Mouse (Mus musculus): ENCODE results near the gene Snx3. TPM values are rescaled to one million over a fixed set of nuclear protein-coding genes. Genes with fewer than 3 reads are reported as not detected.

Gene Snx3
- polyA plus RNA-seq, 1 experiment, result 174 TPM

DNA sequence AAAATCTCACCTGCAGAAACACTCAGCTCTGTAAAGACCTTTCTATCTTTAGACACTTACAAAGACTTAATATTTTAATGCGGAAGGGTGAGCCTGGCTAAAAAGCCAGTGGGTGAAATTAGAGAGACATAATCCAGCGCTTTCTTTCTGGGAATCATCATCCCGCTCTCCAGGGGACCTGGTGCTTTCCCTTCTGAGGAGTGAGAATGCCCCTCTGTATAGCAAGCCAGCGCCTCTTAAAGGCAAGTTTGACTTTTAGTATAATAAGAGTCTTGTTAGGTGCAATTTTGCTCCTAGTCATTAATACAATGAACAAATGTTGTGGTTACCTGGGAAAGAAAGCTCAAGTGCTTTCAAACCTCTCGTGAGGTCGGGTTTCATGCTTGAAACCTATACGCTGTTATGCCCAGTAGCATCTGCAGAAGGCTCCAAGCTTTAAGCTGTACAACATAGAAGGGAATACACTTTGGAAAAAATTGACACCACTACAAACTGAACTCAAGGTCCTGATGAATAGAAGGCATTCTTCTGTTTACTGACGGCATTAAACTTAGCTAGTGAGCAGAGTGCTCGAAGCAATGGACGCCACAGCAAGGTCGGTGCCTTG lies 21.8 kb downstream of the Snx3 start:
- TF ChIP-seq CEBPB (IDR thresholded peaks at IDR 0.05; ENCODE audit: low read depth) (no peak), CTCF (IDR thresholded peaks at IDR 0.05; ENCODE audit: control insufficient read depth, insufficient read depth, insufficient read length) (no peak), USF1 (IDR thresholded peaks at IDR 0.05; ENCODE audit: low read depth) (no peak), MYOG (IDR thresholded peaks at IDR 0.05; ENCODE audit: control insufficient read depth, extremely low read depth, insufficient read length) (no peak), MAX (IDR thresholded peaks at IDR 0.05) (no peak)
- no peak overlapping the region for H3K4me3 ChIP-seq (ENCODE audit: insufficient read depth, poor library complexity, severe bottlenecking)
- H3K36me3 ChIP-seq (ENCODE audit: control insufficient read depth, insufficient read depth), result peaks cover 45% of the 10 kb centered on the region
- H3ac ChIP-seq (ENCODE audit: control insufficient read depth, insufficient read length, low read depth), result no peak overlapping the region
- H3K27me3 ChIP-seq (ENCODE audit: control insufficient read depth, insufficient read depth, insufficient read length), result no peaks in the 10 kb centered on the region
- peaks cover 39% of the 10 kb centered on the region for H3K79me3 ChIP-seq (ENCODE audit: low read depth)
- peaks cover 74% of the 10 kb centered on the region for H3K79me2 ChIP-seq (ENCODE audit: control insufficient read depth, insufficient read depth)

DNA sequence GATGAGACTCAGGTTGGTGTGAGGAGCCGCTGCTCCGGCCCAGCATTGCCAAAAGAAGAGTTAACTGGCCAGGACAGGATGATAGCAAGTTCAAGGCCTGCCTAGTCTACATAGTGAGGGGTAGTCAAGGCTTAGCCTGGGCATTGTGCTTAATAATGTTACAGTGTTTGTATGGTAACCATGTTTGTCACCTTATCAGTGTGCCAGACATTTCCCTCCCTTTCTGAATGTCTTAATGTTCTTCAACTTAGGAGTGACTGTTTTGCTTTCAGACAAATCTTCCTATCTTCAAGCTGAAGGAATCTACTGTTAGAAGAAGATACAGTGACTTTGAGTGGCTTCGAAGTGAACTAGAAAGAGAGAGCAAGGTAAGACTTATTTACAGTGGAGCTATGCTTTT lies 23.9 kb downstream of the Snx3 start:
- Histone ChIP-seq H3K79me3 (ENCODE audit: low read depth) (peaks cover 24% of the 10 kb centered on the region), H3K4me3 (ENCODE audit: insufficient read depth, poor library complexity, severe bottlenecking) (no peak overlapping the region), H3K36me3 (ENCODE audit: control insufficient read depth, insufficient read depth) (peaks cover 63% of the 10 kb centered on the region), H3K27me3 (ENCODE audit: control insufficient read depth, insufficient read depth, insufficient read length) (no peaks in the 10 kb centered on the region), H3ac (ENCODE audit: control insufficient read depth, insufficient read length, low read depth) (no peak overlapping the region), H3K79me2 (ENCODE audit: control insufficient read depth, insufficient read depth) (peaks cover 67% of the 10 kb centered on the region)
- no peak for TF ChIP-seq CTCF (IDR thresholded peaks at IDR 0.05; ENCODE audit: control insufficient read depth, insufficient read depth, insufficient read length)
- TF ChIP-seq MYOG (IDR thresholded peaks at IDR 0.05; ENCODE audit: control insufficient read depth, extremely low read depth, insufficient read length), result no peak
- no peak for TF ChIP-seq USF1 (IDR thresholded peaks at IDR 0.05; ENCODE audit: low read depth)

DNA sequence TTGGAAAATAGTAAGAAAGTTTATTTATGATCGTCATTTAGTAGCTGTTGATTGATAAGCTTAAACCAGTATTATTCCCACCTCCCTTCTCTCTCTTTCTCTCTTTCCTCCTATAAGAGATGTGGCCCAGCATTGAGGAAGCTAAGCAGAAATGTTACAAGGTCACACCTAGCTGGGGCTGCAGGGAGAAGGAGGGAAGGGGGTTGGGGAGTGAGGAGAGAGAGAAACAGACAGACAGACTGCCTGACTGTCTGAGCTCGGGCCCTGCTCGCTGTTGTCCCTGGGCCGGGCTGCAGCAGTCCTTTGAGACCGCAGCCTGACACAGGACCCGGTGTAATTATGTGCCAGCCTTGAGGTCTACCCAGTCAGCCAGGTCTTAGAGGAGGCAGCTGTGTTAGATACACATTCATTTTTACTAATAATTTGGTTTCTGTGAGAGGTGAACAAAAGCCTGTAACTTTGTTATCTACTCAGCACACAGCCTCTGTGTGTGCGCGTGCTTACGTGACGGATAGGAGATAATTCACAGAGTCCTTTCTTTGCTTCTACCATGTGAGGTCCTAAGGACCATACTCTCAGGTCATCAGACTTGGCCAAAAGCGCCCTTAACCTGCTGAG lies 32.1 kb downstream of the Snx3 start:
- no peak overlapping the region for H3ac ChIP-seq (ENCODE audit: control insufficient read depth, insufficient read length, low read depth)
- peaks cover 32% of the 10 kb centered on the region for H3K79me2 ChIP-seq (ENCODE audit: control insufficient read depth, insufficient read depth)
- no peak for TF ChIP-seq FOSL1 (IDR thresholded peaks at IDR 0.05; ENCODE audit: insufficient read depth, low read length, poor library complexity, severe bottlenecking)
- no peak for TF ChIP-seq USF1 (IDR thresholded peaks at IDR 0.05; ENCODE audit: low read depth)
- TF ChIP-seq CTCF (IDR thresholded peaks at IDR 0.05; ENCODE audit: control insufficient read depth, insufficient read depth, insufficient read length), result no peak
- TF ChIP-seq MAX (IDR thresholded peaks at IDR 0.05), result no peak
- no peak for TF ChIP-seq MYOD1 (IDR thresholded peaks at IDR 0.05; ENCODE audit: control insufficient read depth, insufficient read length, low read depth)
- TF ChIP-seq MYOG (IDR thresholded peaks at IDR 0.05; ENCODE audit: control insufficient read depth, extremely low read depth, insufficient read length), result no peak
- TF ChIP-seq CEBPB (IDR thresholded peaks at IDR 0.05; ENCODE audit: low read depth), result no peak
- no peak overlapping the region for H3K4me3 ChIP-seq (ENCODE audit: insufficient read depth, poor library complexity, severe bottlenecking)
- H3K36me3 ChIP-seq (ENCODE audit: control insufficient read depth, insufficient read depth), result peaks cover 61% of the 10 kb centered on the region
- peaks cover 7% of the 10 kb centered on the region for H3K79me3 ChIP-seq (ENCODE audit: low read depth)
- no peaks in the 10 kb centered on the region for H3K27me3 ChIP-seq (ENCODE audit: control insufficient read depth, insufficient read depth, insufficient read length)

DNA sequence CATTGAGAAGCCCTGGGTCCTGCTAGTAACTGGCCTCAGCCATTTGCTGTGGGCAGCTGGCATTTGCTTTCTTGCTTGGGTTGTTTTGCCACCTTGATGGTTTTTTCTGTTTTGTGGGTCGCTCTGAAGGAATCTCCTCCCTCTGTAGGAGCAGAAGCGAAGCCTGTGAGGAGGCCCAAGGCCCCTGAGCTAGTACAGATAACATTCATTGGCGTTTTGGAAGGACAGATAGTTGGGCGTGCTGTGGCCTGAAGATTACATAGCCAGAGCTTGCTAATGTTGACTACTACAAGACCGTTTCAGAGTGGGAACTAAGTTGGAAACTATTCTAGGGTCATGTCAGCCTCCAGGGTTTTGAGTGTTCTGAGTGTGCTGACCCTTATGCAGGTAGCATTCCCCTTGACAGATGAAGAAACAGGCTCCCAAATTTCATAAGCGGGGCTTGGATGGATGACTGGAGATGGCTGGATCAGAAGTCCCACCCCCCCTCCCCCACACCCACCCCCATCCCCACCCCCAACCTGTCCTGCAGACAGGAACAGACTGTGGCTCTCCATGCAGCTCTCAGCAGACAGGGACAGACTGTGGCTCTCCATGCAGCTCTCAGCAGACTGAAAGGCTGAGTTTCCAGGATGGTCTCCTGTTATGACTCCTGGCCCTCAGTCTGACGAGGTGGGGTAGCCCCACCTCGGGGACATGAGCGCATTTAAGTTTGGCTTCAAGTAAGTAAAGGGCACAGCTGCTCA lies 35.9 kb downstream of the Snx3 start:
- Histone ChIP-seq H3K36me3 (ENCODE audit: control insufficient read depth, insufficient read depth) (peaks cover 36% of the 10 kb centered on the region), H3K79me3 (ENCODE audit: low read depth) (peaks cover 2% of the 10 kb centered on the region), H3ac (ENCODE audit: control insufficient read depth, insufficient read length, low read depth) (no peak overlapping the region), H3K4me3 (ENCODE audit: insufficient read depth, poor library complexity, severe bottlenecking) (no peak overlapping the region), H3K27me3 (ENCODE audit: control insufficient read depth, insufficient read depth, insufficient read length) (no peaks in the 10 kb centered on the region), H3K79me2 (ENCODE audit: control insufficient read depth, insufficient read depth) (peaks cover 5% of the 10 kb centered on the region)
- no peak for TF ChIP-seq MAX (IDR thresholded peaks at IDR 0.05)
- TF ChIP-seq MYOG (IDR thresholded peaks at IDR 0.05; ENCODE audit: control insufficient read depth, extremely low read depth, insufficient read length), result no peak
- TF ChIP-seq USF1 (IDR thresholded peaks at IDR 0.05; ENCODE audit: low read depth), result no peak
- no peak for TF ChIP-seq MYOD1 (IDR thresholded peaks at IDR 0.05; ENCODE audit: control insufficient read depth, insufficient read length, low read depth)
- no peak for TF ChIP-seq CTCF (IDR thresholded peaks at IDR 0.05; ENCODE audit: control insufficient read depth, insufficient read depth, insufficient read length)
- no peak for TF ChIP-seq CEBPB (IDR thresholded peaks at IDR 0.05; ENCODE audit: low read depth)
- no peak for TF ChIP-seq FOSL1 (IDR thresholded peaks at IDR 0.05; ENCODE audit: insufficient read depth, low read length, poor library complexity, severe bottlenecking)

DNA sequence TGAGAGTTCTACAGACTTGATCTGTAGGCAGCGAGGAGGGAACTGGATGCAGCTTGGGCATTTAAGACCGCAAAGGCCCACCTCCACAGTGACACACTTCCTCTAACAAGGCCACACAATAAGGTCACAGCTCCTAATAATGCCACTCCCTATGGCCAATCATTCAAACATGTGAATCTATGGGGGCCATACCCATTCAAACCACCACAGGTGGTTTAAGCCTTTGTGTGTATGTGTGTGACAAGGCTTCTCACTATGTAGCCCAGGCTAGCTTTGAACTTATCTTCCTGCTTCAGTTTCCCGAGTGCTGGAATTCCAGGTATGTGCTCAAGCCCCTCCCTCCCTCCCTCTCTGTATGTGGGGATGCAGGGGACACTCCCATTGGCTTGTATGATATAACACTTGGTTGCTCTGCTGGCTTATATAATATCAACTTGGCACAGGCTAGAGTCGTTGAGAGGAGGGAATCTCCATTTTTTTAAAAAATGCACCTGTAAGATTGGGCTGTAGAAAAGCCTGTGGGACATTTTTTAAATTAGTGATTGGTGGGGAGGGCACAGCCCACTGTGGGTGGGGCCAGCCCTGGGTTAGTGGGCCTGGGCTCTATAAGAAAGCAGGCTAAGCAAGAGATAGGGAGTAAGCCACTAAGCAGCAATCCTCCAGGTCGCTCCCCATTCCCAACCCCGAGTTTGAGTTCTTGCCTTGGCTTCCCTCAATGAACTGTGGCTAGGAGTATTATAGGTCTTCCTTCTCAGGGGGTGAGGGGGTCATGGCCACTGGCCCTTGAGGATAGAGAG lies 44.1 kb downstream of the Snx3 start:
- no peaks in the 10 kb centered on the region for H3K79me2 ChIP-seq (ENCODE audit: control insufficient read depth, insufficient read depth)
- TF ChIP-seq FOSL1 (IDR thresholded peaks at IDR 0.05; ENCODE audit: insufficient read depth, low read length, poor library complexity, severe bottlenecking) (no peak), MYOD1 (IDR thresholded peaks at IDR 0.05; ENCODE audit: control insufficient read depth, insufficient read length, low read depth) (no peak), CEBPB (IDR thresholded peaks at IDR 0.05; ENCODE audit: low read depth) (no peak), USF1 (IDR thresholded peaks at IDR 0.05; ENCODE audit: low read depth) (no peak), CTCF (IDR thresholded peaks at IDR 0.05; ENCODE audit: control insufficient read depth, insufficient read depth, insufficient read length) (no peak), MYOG (IDR thresholded peaks at IDR 0.05; ENCODE audit: control insufficient read depth, extremely low read depth, insufficient read length) (no peak), MAX (IDR thresholded peaks at IDR 0.05) (no peak)
- H3K27me3 ChIP-seq (ENCODE audit: control insufficient read depth, insufficient read depth, insufficient read length), result peaks cover 3% of the 10 kb centered on the region
- H3K36me3 ChIP-seq (ENCODE audit: control insufficient read depth, insufficient read depth), result no peaks in the 10 kb centered on the region
- no peak overlapping the region for H3ac ChIP-seq (ENCODE audit: control insufficient read depth, insufficient read length, low read depth)
- H3K79me3 ChIP-seq (ENCODE audit: low read depth), result no peaks in the 10 kb centered on the region
- no peak overlapping the region for H3K4me3 ChIP-seq (ENCODE audit: insufficient read depth, poor library complexity, severe bottlenecking)

Measured in C2C12 (cell line).